Mouse (Mus musculus) liver (tissue): ENCODE measurements around the gene Psap.

Experiments
- DNase-seq: peaks from one replicate; pipeline ENCODE4 v3.0.0-alpha.2; 2020; ENCODE audit warnings: mixed read lengths

Psap gene

GRCm38 (mm10) chr10:60266842-60267401, 10.5 kb upstream of the Psap start:
- no peak for DNase-seq

DNA sequence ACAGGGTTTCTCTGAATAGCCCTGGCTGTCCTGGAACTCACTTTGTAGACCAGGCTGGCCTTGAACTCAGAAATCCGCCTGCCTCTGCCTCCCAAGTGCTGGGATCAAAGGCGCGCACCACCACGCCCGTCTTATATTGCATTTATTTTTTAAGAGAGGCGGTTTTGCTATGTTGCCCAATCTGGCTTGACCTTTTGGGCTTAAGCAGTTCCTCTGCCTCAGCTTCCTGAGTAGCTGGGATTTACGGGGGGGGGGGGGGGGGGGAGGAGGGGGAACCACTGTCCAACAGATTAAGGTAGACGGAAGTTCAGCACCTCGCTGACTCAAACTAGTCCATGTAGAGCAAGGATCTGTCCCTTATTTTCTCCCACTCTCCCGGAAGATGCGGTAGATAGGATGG, 8.7 kb upstream of the Psap start:
- DNase-seq: no peak

GRCm38 (mm10) chr10:60269141-60270064, 8.0 kb upstream of the Psap start:
- DNase-seq: no peak

DNA sequence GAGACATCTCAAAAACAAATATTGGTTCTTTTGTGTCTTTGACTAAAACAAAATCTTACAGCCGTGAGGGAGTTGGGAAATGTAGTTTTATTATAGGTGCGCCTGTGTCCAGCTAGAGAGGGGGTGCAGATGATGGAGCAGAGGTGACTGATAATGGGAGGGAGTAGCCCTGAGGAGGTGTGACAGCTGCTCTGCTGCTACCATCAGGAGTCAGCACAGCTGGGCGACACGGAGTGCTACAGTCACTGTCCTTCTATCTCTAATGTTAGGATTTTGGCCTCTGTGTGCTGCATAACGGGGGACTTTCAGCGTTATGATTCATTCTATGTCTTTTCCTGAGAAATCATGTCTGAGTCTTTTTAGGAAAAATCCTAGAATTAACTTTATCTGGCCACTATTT, 6.4 kb upstream of the Psap start:
- no peak for DNase-seq

- DNase-seq: no peak
Observed at GRCm38 (mm10) chr10:60272241-60272640, 5.2 kb upstream of the Psap start.

- no peak for DNase-seq
Observed at GRCm38 (mm10) chr10:60273382-60273781, 4.0 kb upstream of the Psap start.

DNA sequence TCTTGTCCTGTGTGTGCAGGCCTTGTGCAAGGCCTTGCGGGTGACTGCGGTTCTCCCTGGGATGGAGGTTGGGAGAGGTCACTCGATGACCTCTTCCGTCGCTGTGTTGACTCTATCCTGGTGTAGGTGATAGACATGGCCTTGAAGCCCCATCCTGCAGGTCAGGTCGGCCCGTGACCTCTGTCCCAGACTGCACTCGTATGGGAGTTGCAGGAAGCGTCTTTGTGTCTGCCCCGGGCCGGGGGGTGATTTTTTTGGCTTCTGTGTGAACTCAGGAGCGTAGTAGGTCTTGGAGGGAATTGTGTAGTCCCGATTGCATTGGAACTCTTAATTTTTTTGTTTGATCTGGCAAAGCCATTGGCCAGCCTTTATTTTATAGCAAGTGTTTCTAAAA, 576 bp downstream of the Psap start:
- DNase-seq: no peak

- DNase-seq: no peak
Observed at GRCm38 (mm10) chr10:60278786-60279185, 1.4 kb downstream of the Psap start.

DNA sequence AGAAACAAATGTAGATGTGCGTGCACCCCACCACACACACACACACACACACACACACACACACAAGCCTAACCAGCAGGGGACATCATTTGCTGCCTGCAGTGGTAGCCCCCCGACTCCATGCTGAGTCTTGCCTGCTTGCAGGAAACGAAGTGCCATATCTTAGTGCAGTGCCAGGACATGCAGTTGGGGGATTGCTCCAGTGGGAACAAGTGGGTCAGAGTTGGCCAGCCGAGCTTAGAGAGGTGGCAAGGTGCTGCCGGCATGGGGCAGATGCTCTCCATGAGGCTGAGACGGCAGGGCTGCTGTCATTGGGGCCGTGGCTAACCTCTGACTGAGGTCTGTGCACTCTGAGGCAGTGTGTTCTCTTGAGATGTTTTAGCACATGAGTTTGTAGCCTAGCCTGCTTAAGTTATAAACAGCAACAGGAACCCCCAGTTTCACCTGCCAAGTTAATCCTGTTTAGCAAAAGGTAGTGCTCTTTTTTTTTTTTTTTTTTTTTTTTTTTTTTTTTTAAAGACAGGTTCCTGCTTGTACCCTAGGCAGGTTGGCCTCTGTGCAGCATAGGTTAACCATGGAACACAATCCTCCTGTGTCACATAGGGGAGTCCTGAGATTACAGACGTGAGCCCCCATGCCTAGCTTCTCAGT, 2.0 kb downstream of the Psap start:
- no peak for DNase-seq

- no peak for DNase-seq
Observed at GRCm38 (mm10) chr10:60279941-60280301, 2.5 kb downstream of the Psap start.

DNA sequence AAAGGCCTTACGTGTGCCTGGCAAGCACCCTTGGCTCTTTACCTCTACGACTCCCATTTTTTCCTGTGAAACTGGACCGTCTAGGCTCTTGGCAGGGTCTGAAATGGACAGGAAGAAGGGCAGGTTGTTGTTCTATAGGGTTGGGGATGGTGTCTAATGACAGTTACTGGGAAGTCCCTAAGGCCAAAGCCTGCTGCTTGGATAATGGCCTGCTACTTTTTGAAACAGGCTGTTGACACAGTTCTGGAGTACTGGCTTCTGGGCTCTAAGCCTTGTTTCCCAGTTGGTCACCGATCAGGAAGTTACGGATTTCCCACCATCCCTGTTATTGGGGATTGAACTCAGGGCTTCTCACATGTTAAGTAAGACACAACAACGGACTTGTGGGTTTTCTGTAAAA, 2.9 kb downstream of the Psap start:
- no peak for DNase-seq

DNA sequence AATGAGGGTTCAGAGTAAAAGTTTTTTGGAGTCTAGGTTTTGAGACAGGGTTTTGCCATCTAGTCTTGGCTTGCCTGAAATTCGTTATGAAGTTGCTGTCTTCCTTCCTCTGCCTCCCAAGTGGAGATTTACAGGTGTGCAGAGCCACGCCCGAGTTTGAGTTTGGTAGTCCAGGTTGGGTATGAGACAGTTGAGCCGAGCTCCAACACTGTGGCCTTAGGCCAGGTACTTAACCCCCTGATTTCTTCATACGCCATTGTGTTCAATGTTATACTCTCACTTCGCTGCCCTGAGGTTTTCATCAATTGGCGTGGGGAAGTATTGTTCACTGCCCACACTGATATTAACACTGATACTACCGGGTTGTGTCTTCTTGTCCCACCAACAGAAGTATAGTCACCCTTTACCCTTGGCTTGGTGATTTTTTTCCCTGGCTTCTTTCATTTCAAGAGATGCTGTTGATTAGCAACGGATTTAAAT, 4.2 kb downstream of the Psap start:
- no peak for DNase-seq

GRCm38 (mm10) chr10:60282116-60283014, 4.9 kb downstream of the Psap start:
- DNase-seq: no peak

GRCm38 (mm10) chr10:60284248-60284647, 6.8 kb downstream of the Psap start:
- no peak for DNase-seq

GRCm38 (mm10) chr10:60284676-60285111, 7.3 kb downstream of the Psap start:
- no peak for DNase-seq

- no peak for DNase-seq
Observed at GRCm38 (mm10) chr10:60285183-60285582, 7.8 kb downstream of the Psap start.

GRCm38 (mm10) chr10:60285676-60286372, 8.4 kb downstream of the Psap start:
- DNase-seq: no peak

DNA sequence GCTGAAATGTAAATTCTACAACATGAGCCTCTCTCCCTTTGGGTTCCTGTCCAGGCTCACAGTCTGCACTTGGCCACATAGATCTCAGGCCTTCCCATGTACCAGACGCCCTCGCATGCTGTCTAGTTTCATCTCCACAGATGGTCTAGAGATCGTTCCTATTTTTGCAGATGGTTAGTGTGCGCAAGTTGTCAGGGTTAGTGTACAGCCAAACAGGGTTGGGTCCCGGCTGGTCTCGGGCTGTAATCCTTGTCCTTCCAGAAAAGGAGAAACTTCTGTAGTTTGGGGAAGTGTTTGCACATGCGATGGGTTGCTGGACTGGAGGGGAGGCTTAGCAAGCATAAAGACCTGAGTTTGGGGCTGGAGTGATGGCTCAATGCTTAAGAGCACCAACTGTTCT, 9.1 kb downstream of the Psap start:
- no peak for DNase-seq

- no peak for DNase-seq
Observed at GRCm38 (mm10) chr10:60287161-60287560, 9.7 kb downstream of the Psap start.

DNA sequence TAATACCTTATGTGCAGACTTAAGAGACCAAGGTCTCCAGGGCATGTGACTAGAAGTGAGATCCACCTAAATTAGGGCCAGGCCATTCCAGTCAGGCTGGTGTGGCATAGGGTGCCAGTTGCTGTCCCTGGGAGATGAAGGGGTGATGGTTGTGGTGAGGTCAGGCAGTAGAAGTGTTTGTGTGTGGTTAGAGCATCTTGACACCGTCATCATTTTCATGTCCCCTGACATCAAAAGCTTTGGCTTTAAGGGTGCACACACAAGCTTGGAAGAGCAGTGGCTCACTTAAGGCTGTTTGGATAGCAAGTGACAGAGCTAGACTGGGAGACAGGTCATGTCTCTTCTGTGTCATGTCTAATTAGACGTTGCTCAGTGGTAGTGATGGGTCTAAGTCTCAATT, 10.3 kb downstream of the Psap start:
- DNase-seq: no peak

DNA sequence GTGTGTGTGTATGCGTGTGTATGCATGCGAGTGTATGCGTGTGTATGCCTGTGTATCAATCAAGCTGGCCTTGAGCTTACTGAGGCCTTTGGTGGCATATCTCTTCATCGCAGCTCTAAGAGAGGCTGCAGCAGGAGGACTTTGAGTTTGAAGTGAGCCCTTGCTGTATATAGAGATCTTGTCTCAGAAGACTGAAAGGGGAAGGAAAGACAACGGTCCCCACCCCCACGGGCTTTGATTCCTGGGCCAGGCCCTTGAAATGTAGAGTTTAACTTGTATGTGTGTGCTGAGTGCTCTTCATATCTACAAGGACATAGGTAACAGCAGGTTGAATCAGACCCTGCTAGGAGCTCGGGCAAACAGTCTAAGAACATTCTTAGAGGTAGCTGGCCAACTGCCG, 11.8 kb downstream of the Psap start:
- DNase-seq: peak; percentile 35
